Mouse (Mus musculus): Measurements from ENCODE around the gene Gla. TPM values are rescaled to one million over a fixed set of nuclear protein-coding genes. Genes with fewer than 3 reads are reported as not detected.
"Not testable (repeated sequence)": the region's sequence is repeated elsewhere in the genome, so short reads cannot be mapped to it uniquely, and the experiment has no call there.

Gene Gla
- polyA plus RNA-seq, 1 experiment from 2014 or later, result 9.9 TPM

GRCm38 (mm10) chrX:134541145-134541954 lies 59.6 kb downstream of the Gla start, which contains the start of gene Timm8a1:
TSS of gene Timm8a1 (minus strand) at chrX:134541865.
- WGBS, result 30% methylated on average over 45 of the region's 61 CpGs

GRCm38 (mm10) chrX:134540414-134541135 lies 60.4 kb downstream of the Gla start:
- Histone ChIP-seq H3K4me2 (ENCODE audit: low read depth, low read length) (peak overlapping the region; percentile 13), H3K4me3 (ENCODE audit: low read length) (peak overlapping the region; percentile 59), H3K27me3 (replicated peaks; ENCODE audit: control insufficient read depth, insufficient read depth, low read length) (no peaks in the 10 kb centered on the region), H3K9me3 (ENCODE audit: control insufficient read depth, low read length) (no peaks in the 10 kb centered on the region), H3K4me1 (ENCODE audit: control insufficient read depth, insufficient read depth, low read length) (no peaks in the 10 kb centered on the region), H3K27ac (ENCODE audit: low read length) (peak overlapping the region; percentile 76; the same call in 1 of the 2 replicates), H3K36me3 (ENCODE audit: control insufficient read depth, insufficient read depth, low read length) (no peaks in the 10 kb centered on the region), H3K9ac (ENCODE audit: low read depth, low read length) (peak overlapping the region; percentile 71)
- peak; percentile 53 for ATAC-seq
- 24% methylated on average over 12 of the region's 12 CpGs for WGBS

More at GRCm38 (mm10) chrX:134541145-134541954, 59.6 kb downstream of the Gla start, which contains the start of gene Timm8a1:
- Histone ChIP-seq H3K4me2 (ENCODE audit: low read depth, low read length) (peak within 1 kb of the TSS; percentile 44), H3K9me3 (ENCODE audit: control insufficient read depth, low read length) (no peaks in the 10 kb centered on the region), H3K4me3 (ENCODE audit: low read length) (peak within 1 kb of the TSS; percentile 59), H3K9ac (ENCODE audit: low read depth, low read length) (peak within 1 kb of the TSS; percentile 71), H3K4me1 (ENCODE audit: control insufficient read depth, insufficient read depth, low read length) (no peaks in the 10 kb centered on the region), H3K27me3 (replicated peaks; ENCODE audit: control insufficient read depth, insufficient read depth, low read length) (no peaks in the 10 kb centered on the region), H3K36me3 (ENCODE audit: control insufficient read depth, insufficient read depth, low read length) (no peaks in the 10 kb centered on the region), H3K27ac (ENCODE audit: low read length) (peak within 1 kb of the TSS; percentile 86)
- ATAC-seq, result peak; percentile 97

- not testable (repeated sequence) for H3K4me1 ChIP-seq (ENCODE audit: control insufficient read depth, insufficient read depth, low read length); H3K27ac ChIP-seq (ENCODE audit: low read length); H3K36me3 ChIP-seq (ENCODE audit: control insufficient read depth, insufficient read depth, low read length); H3K9ac ChIP-seq (ENCODE audit: low read depth, low read length); ATAC-seq; H3K9me3 ChIP-seq (ENCODE audit: control insufficient read depth, low read length); H3K27me3 ChIP-seq (replicated peaks; ENCODE audit: control insufficient read depth, insufficient read depth, low read length)
- 85% methylated on average over 10 of the region's 10 CpGs for WGBS
- H3K4me3 ChIP-seq (ENCODE audit: low read length), result peak overlapping the region; percentile 59; the same call in 1 of the 2 replicates
- peak overlapping the region; percentile 13; the same call in 1 of the 2 replicates for H3K4me2 ChIP-seq (ENCODE audit: low read depth, low read length)
Measured at GRCm38 (mm10) chrX:134539795-134540194, 61.1 kb downstream of the Gla start.

Other genes starting within 250 kb of the Gla start
- gene Drp2, start 196.6 kb downstream of the Gla start, polyA plus RNA-seq (2015; fragmentation: Nextera tagmentation; extraction: Ambion mirVana), result 0.81 and 0.98 TPM in 2 replicates
- gene Taf7l, start 124.6 kb downstream of the Gla start, polyA plus RNA-seq (2015; fragmentation: Nextera tagmentation; extraction: Ambion mirVana), result not detected in 2 replicates
- 122 and 141 TPM in 2 replicates for gene Timm8a1, start 59.3 kb downstream of the Gla start, polyA plus RNA-seq (2015; fragmentation: Nextera tagmentation; extraction: Ambion mirVana)
- 1.0 and 1.4 TPM in 2 replicates for gene Btk, start 17.6 kb downstream of the Gla start, polyA plus RNA-seq (2015; fragmentation: Nextera tagmentation; extraction: Ambion mirVana)
- gene Rpl36a, start 15.5 kb downstream of the Gla start, polyA plus RNA-seq (2015; fragmentation: Nextera tagmentation; extraction: Ambion mirVana), result 311 and 329 TPM in 2 replicates
- gene Hnrnph2, start 54 bp upstream of the Gla start, polyA plus RNA-seq (2015; fragmentation: Nextera tagmentation; extraction: Ambion mirVana), result 128 and 130 TPM in 2 replicates
- 1.8 and 2.1 TPM in 2 replicates for gene Armcx4, start 85.4 kb upstream of the Gla start, polyA plus RNA-seq (2015; fragmentation: Nextera tagmentation; extraction: Ambion mirVana)
- 34.8 and 36.7 TPM in 2 replicates for gene Armcx1, start 116.8 kb upstream of the Gla start, polyA plus RNA-seq (2015; fragmentation: Nextera tagmentation; extraction: Ambion mirVana)
- gene Armcx6, start 150.3 kb upstream of the Gla start, polyA plus RNA-seq (2015; fragmentation: Nextera tagmentation; extraction: Ambion mirVana), result 14.5 and 14.8 TPM in 2 replicates
- gene Armcx3, start 155.5 kb upstream of the Gla start, polyA plus RNA-seq (2015; fragmentation: Nextera tagmentation; extraction: Ambion mirVana), result 57.9 and 60.6 TPM in 2 replicates
- gene Armcx2, start 208.1 kb upstream of the Gla start, polyA plus RNA-seq (2015; fragmentation: Nextera tagmentation; extraction: Ambion mirVana), result 32.7 and 36.5 TPM in 2 replicates